Mouse (Mus musculus) liver, postnatal 0 days (tissue): ENCODE results near the gene Camta1.

Source experiments
- CTCF ChIP-seq: sonication (generic); IDR thresholded peaks from 2 replicates; pipeline ENCODE4 v1.5.1; 2016; ENCODE audit warnings: antibody characterized with exemption, low read depth
- EP300 ChIP-seq: IDR thresholded peaks from 2 replicates; pipeline ENCODE4 v1.6.1; 2016; ENCODE audit warnings: antibody characterized with exemption, low read depth, mild to moderate bottlenecking

GRCm38 (mm10) chr4:151805685-151806084 lies 56.0 kb downstream of the Camta1 start:
- TF ChIP-seq CTCF, result no peak
- no peak for TF ChIP-seq EP300
